Mouse (Mus musculus) liver, adult 2 months (tissue): ENCODE results near the gene Fam107a. TPM values are rescaled to one million over a fixed set of nuclear protein-coding genes. Genes with fewer than 3 reads are reported as not detected.

Source experiments
- DNase-seq: peaks from one replicate; pipeline ENCODE4 v3.0.0-alpha.2; 2011; ENCODE audit warnings: low read depth, low spot score; ENCODE audit errors: extremely low read depth
- H3K27ac ChIP-seq: fragments of 200-500 bp; replicated peaks from 2 replicates; pipeline ENCODE4 v1.5.1; 2012; ENCODE audit warnings: low read depth, mild to moderate bottlenecking, control low read depth, inconsistent platforms, low read length; ENCODE audit not compliant: insufficient read depth
- H3K27me3 ChIP-seq: fragments of 200-500 bp; 2 replicates; pipeline ENCODE4 v1.6.1; 2012; ENCODE audit warnings: mild to moderate bottlenecking, moderate library complexity, low read length, inconsistent platforms; ENCODE audit not compliant: control insufficient read depth, insufficient read depth
- H3K36me3 ChIP-seq: fragments of 200-500 bp; 2 replicates; pipeline ENCODE4 v1.6.1; 2012; ENCODE audit warnings: low read length, inconsistent platforms; ENCODE audit not compliant: control insufficient read depth, insufficient read depth
- H3K4me1 ChIP-seq: fragments of 200-500 bp; 2 replicates; pipeline ENCODE4 v1.6.1; 2011; ENCODE audit warnings: low read length; ENCODE audit not compliant: control insufficient read depth, insufficient read depth
- H3K4me3 ChIP-seq: fragments of 200-500 bp; 2 replicates; pipeline ENCODE4 v1.5.1; 2011; ENCODE audit warnings: low read depth, mild to moderate bottlenecking, control low read depth, low read length, moderate library complexity; ENCODE audit not compliant: insufficient read depth
- H3K79me2 ChIP-seq: fragments of 200-500 bp; 2 replicates; pipeline ENCODE4 v1.6.1; 2012; ENCODE audit warnings: inconsistent platforms, mild to moderate bottlenecking, low read length, moderate library complexity; ENCODE audit not compliant: control insufficient read depth, insufficient read depth
- H3K9ac ChIP-seq: fragments of 200-500 bp; 2 replicates; pipeline ENCODE4 v1.6.1; 2012; ENCODE audit warnings: low read depth, mild to moderate bottlenecking, control low read depth, inconsistent platforms, low read length
- CTCF ChIP-seq: fragments of 200-500 bp; IDR thresholded peaks from 2 replicates; pipeline ENCODE4 v1.5.1; 2011; ENCODE audit warnings: low read depth, low read length, control low read depth
- POLR2A ChIP-seq: fragments of 200-500 bp; IDR thresholded peaks from 2 replicates; pipeline ENCODE4 v1.6.1; 2011; ENCODE audit warnings: low read length, control low read depth; ENCODE audit not compliant: insufficient read depth; ENCODE audit errors: extremely low read depth
- WGBS: fragments of 180-500 bp; shearing (Covaris S2); methylation state at CpG from one replicate; pipeline ENCODE4 v1.1.7; 2018; 5-methylcytosine and 5-hydroxymethylcytosine counted together
- polyA plus RNA-seq: library from polyadenylated mRNA; depleted of rRNA; stranded (reverse); fragments of >200 nt; gene quantifications from 2 replicates; pipeline ENCODE4 v1.2.3, GENCODE M21; 2012; rRNA removed
- total RNA-seq: library from RNA; depleted of rRNA; stranded (reverse); fragments of >200 nt; gene quantifications from 2 replicates; pipeline ENCODE4 v1.2.3, GENCODE M21; 2014; rRNA removed

Gene Fam107a
- total and polyA plus RNA-seq, 2 experiments: not detected

DNA sequence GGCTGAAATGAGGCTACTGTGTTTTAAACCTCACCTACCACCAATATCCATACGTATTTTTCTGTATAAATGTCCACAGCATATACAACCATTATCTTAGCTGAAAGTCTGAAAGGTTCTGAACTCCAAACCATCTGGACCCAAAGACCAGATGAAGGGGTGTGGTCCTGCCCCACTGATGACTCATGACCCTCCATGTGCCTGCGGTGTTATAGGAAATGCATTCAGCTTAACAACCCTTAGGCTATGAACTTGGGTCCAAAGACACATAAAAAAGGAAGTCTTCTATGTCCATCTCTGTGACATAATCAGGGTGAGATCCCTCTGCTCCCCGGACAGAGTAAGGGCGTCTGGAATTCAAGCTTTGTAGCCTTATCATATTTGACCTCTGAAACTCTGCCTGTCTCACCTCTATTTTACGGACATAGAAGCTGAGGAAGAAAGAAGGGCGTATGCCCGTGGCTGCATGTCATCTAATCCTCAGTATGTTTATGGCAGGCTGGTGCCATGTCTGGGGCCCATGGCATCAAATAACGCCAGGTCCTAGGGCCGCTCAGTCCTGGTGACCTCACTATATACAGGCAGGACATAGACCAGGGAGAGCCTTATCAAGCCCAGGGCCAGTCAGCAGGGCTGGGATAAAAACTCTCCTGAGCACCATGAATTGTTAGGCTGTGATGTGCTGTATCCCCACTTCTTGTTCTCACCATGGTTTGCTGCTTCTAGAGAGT, 67.5 kb downstream of the Fam107a start:
- no peak for TF ChIP-seq CTCF
- TF ChIP-seq POLR2A: no peak
- 82% methylated on average over 9 of the region's 9 CpGs for WGBS
- H3K36me3 ChIP-seq: peaks cover 76% of the 10 kb centered on the region
- H3K79me2 ChIP-seq: no peaks in the 10 kb centered on the region
- no peaks in the 10 kb centered on the region; the same call in none of the 2 replicates for H3K4me1 ChIP-seq
- no peak overlapping the region for H3K9ac ChIP-seq
- H3K27me3 ChIP-seq: no peaks in the 10 kb centered on the region
- H3K4me3 ChIP-seq: no peak overlapping the region
- H3K27ac ChIP-seq: no peak overlapping the region
- DNase-seq: no peak

DNA sequence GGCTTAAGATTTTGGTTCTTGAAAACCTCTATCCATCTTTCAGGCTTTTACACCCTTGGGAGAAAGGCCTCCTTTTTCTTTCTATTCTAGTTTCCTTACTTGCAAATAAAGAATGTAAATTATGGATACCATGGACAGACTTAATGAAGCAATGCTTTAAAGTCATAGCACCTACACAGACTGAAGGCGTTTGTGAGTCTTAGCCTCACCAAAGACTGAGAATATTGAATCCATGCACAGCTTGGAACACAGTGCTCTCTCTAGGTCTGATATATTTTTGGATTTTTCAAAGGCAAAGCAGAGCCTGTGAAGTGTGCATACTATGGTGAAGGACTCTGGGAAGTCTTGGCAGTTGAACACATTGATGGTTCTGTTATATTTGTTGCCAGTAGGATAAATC, 68.6 kb downstream of the Fam107a start:
- Histone ChIP-seq H3K4me1 (peaks cover 8% of the 10 kb centered on the region), H3K27me3 (no peaks in the 10 kb centered on the region), H3K27ac (no peak overlapping the region), H3K9ac (no peak overlapping the region), H3K4me3 (no peak overlapping the region), H3K79me2 (no peaks in the 10 kb centered on the region), H3K36me3 (peaks cover 68% of the 10 kb centered on the region)
- no peak for DNase-seq
- 93% methylated on average over 1 of the region's 1 CpGs for WGBS
- TF ChIP-seq CTCF (no peak), POLR2A (no peak)

DNA sequence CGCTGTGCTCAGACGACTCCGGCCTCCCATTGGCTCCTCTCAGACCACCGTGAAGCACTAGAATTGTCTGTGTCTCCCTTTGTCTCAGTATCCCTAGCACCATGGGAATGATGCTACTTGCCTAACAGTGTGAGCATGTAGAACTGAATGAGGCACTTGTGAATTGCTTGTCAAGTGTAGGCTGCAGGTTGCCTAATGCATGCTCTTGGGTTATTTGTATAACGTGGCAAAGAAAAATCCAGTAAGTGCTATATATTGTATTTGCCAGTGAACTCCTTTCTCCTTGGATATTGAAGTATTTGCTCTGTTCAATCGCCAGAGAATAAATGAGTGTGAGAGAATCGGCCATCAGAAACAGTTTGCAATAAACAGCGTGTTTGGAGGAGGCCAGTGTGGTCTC, 70.9 kb downstream of the Fam107a start:
- no peak for DNase-seq
- peaks cover 57% of the 10 kb centered on the region for H3K36me3 ChIP-seq
- no peaks in the 10 kb centered on the region for H3K27me3 ChIP-seq
- peak overlapping the region; percentile 2 for H3K27ac ChIP-seq
- H3K4me1 ChIP-seq: peaks cover 27% of the 10 kb centered on the region
- TF ChIP-seq CTCF: no peak
- no peak for TF ChIP-seq POLR2A
- 86% methylated on average over 8 of the region's 8 CpGs for WGBS
- H3K9ac ChIP-seq: no peak overlapping the region
- no peak overlapping the region for H3K4me3 ChIP-seq
- no peaks in the 10 kb centered on the region for H3K79me2 ChIP-seq

Other genes with a start within 250 kb of the Fam107a start
- 18.8 and 19.5 TPM in 2 replicates for gene Rpp14, start 237.7 kb downstream of the Fam107a start, total RNA-seq
- 5.4 and 6.9 TPM in 2 replicates for gene Rpp14, start 237.7 kb downstream of the Fam107a start, polyA plus RNA-seq
- gene Pxk, start 219.8 kb downstream of the Fam107a start, total RNA-seq: 13.6 and 18.4 TPM in 2 replicates
- 14.1 and 17.5 TPM in 2 replicates for gene Pxk, start 219.8 kb downstream of the Fam107a start, polyA plus RNA-seq
- 138 and 177 TPM in 2 replicates for gene Pdhb, start 145.0 kb downstream of the Fam107a start, total RNA-seq
- 53.3 and 62.8 TPM in 2 replicates for gene Pdhb, start 145.0 kb downstream of the Fam107a start, polyA plus RNA-seq
- gene Kctd6, start 103.9 kb downstream of the Fam107a start, total RNA-seq: 4.3 and 5.2 TPM in 2 replicates
- 3.9 and 5.1 TPM in 2 replicates for gene Kctd6, start 103.9 kb downstream of the Fam107a start, polyA plus RNA-seq
- 213 and 244 TPM in 2 replicates for gene Acox2, start 58.7 kb downstream of the Fam107a start, total RNA-seq
- 301 and 313 TPM in 2 replicates for gene Acox2, start 58.7 kb downstream of the Fam107a start, polyA plus RNA-seq
- gene Oit1, start 60.7 kb upstream of the Fam107a start, total RNA-seq: 0.07 and 0.09 TPM in 2 replicates
- gene Oit1, start 60.7 kb upstream of the Fam107a start, polyA plus RNA-seq: 0.11 and 0.24 TPM in 2 replicates